Mouse (Mus musculus): Measurements from ENCODE around the gene Gm48552. TPM values are rescaled to one million over a fixed set of nuclear protein-coding genes. Genes with fewer than 3 reads are reported as not detected.

Gm48552 gene
- polyA plus RNA-seq, 1 experiment from 2014 or later, result 0.91 TPM

- Histone ChIP-seq H3K9me3 (replicated peaks) (no peaks in the 10 kb centered on the region), H3K4me2 (peak overlapping the region; percentile 66), H3K9ac (peak overlapping the region; percentile 41), H3K27me3 (no peaks in the 10 kb centered on the region), H3K4me1 (replicated peaks) (peaks cover 85% of the 10 kb centered on the region), H3K4me3 (peak overlapping the region; percentile 34), H3K36me3 (peaks cover 7% of the 10 kb centered on the region; the same call in 1 of the 2 replicates), H3K27ac (peak overlapping the region; percentile 48)
- WGBS, result 57% methylated on average over 12 of the region's 12 CpGs
- peak; percentile 7; the same call in 1 of the 2 replicates for ATAC-seq (replicated peaks; ENCODE audit: insufficient number of reproducible peaks, insufficient read depth, low FRiP score, low read depth)
Observed at GRCm38 (mm10) chr10:81417227-81418215, 28.7 kb downstream of the Gm48552 start.

- peaks cover 7% of the 10 kb centered on the region; the same call in 1 of the 2 replicates for H3K36me3 ChIP-seq
- no peak overlapping the region for H3K27ac ChIP-seq
- no peaks in the 10 kb centered on the region for H3K9me3 ChIP-seq (replicated peaks)
- H3K27me3 ChIP-seq, result no peaks in the 10 kb centered on the region
- ATAC-seq (replicated peaks; ENCODE audit: insufficient number of reproducible peaks, insufficient read depth, low FRiP score, low read depth), result no peak
- WGBS, result 46% methylated on average over 11 of the region's 11 CpGs
- H3K4me1 ChIP-seq (replicated peaks), result peaks cover 78% of the 10 kb centered on the region
- no peak overlapping the region for H3K4me3 ChIP-seq
- no peak overlapping the region for H3K4me2 ChIP-seq
- H3K9ac ChIP-seq, result 0 out of 2 replicates have a peak overlapping the region, but pooled peaks have one; percentile 8
Observed at GRCm38 (mm10) chr10:81418216-81419070, 29.6 kb downstream of the Gm48552 start.

- Histone ChIP-seq H3K4me2 (no peak overlapping the region), H3K36me3 (peaks cover 7% of the 10 kb centered on the region; the same call in 1 of the 2 replicates), H3K27ac (no peak overlapping the region), H3K9ac (no peak overlapping the region), H3K4me1 (replicated peaks) (peaks cover 78% of the 10 kb centered on the region), H3K9me3 (replicated peaks) (no peaks in the 10 kb centered on the region), H3K27me3 (no peaks in the 10 kb centered on the region), H3K4me3 (no peak overlapping the region)
- ATAC-seq (replicated peaks; ENCODE audit: insufficient number of reproducible peaks, insufficient read depth, low FRiP score, low read depth), result no peak
- WGBS, result 92% methylated on average over 10 of the region's 10 CpGs
Observed at GRCm38 (mm10) chr10:81419111-81419928, 30.5 kb downstream of the Gm48552 start.

GRCm38 (mm10) chr10:81420191-81420767, 31.5 kb downstream of the Gm48552 start:
- ATAC-seq (replicated peaks; ENCODE audit: insufficient number of reproducible peaks, insufficient read depth, low FRiP score, low read depth), result no peak
- H3K27ac ChIP-seq, result no peak overlapping the region
- H3K4me3 ChIP-seq, result no peak overlapping the region
- no peak overlapping the region for H3K9ac ChIP-seq
- H3K9me3 ChIP-seq (replicated peaks), result no peaks in the 10 kb centered on the region
- H3K4me1 ChIP-seq (replicated peaks), result peaks cover 78% of the 10 kb centered on the region
- H3K4me2 ChIP-seq, result no peak overlapping the region
- 84% methylated on average over 40 of the region's 40 CpGs for WGBS
- H3K27me3 ChIP-seq, result no peaks in the 10 kb centered on the region
- peaks cover 7% of the 10 kb centered on the region; the same call in 1 of the 2 replicates for H3K36me3 ChIP-seq

- H3K9ac ChIP-seq, result no peak overlapping the region
- no peaks in the 10 kb centered on the region for H3K9me3 ChIP-seq (replicated peaks)
- no peak overlapping the region for H3K4me2 ChIP-seq
- no peak overlapping the region for H3K27ac ChIP-seq
- no peak overlapping the region for H3K4me3 ChIP-seq
- 83% methylated on average over 4 of the region's 4 CpGs for WGBS
- ATAC-seq (replicated peaks; ENCODE audit: insufficient number of reproducible peaks, insufficient read depth, low FRiP score, low read depth), result no peak
- H3K4me1 ChIP-seq (replicated peaks), result peaks cover 76% of the 10 kb centered on the region
- H3K36me3 ChIP-seq, result peaks cover 7% of the 10 kb centered on the region; the same call in 1 of the 2 replicates
- H3K27me3 ChIP-seq, result no peaks in the 10 kb centered on the region
Observed at GRCm38 (mm10) chr10:81421041-81421796, 32.4 kb downstream of the Gm48552 start.

GRCm38 (mm10) chr10:81421797-81422100, 32.9 kb downstream of the Gm48552 start:
- H3K36me3 ChIP-seq, result peaks cover 7% of the 10 kb centered on the region; the same call in 1 of the 2 replicates
- no peak overlapping the region for H3K4me3 ChIP-seq
- H3K9me3 ChIP-seq (replicated peaks), result no peaks in the 10 kb centered on the region
- ATAC-seq (replicated peaks; ENCODE audit: insufficient number of reproducible peaks, insufficient read depth, low FRiP score, low read depth), result no peak
- H3K27me3 ChIP-seq, result no peaks in the 10 kb centered on the region
- 74% methylated on average over 5 of the region's 5 CpGs for WGBS
- no peak overlapping the region for H3K27ac ChIP-seq
- H3K4me2 ChIP-seq, result no peak overlapping the region
- H3K4me1 ChIP-seq (replicated peaks), result peaks cover 75% of the 10 kb centered on the region
- no peak overlapping the region for H3K9ac ChIP-seq

GRCm38 (mm10) chr10:81422191-81422590, 33.4 kb downstream of the Gm48552 start:
- no peaks in the 10 kb centered on the region for H3K27me3 ChIP-seq

GRCm38 (mm10) chr10:81422661-81423217, 33.9 kb downstream of the Gm48552 start:
- Histone ChIP-seq H3K9me3 (replicated peaks) (no peaks in the 10 kb centered on the region), H3K27ac (no peak overlapping the region), H3K4me2 (no peak overlapping the region), H3K27me3 (no peaks in the 10 kb centered on the region), H3K4me3 (no peak overlapping the region), H3K4me1 (replicated peaks) (peaks cover 70% of the 10 kb centered on the region), H3K36me3 (peaks cover 7% of the 10 kb centered on the region; the same call in 1 of the 2 replicates), H3K9ac (no peak overlapping the region)
- no peak for ATAC-seq (replicated peaks; ENCODE audit: insufficient number of reproducible peaks, insufficient read depth, low FRiP score, low read depth)
- WGBS, result 79% methylated on average over 3 of the region's 3 CpGs

More at GRCm38 (mm10) chr10:81422191-81422590, 33.4 kb downstream of the Gm48552 start:
- H3K36me3 ChIP-seq, result peaks cover 7% of the 10 kb centered on the region; the same call in 1 of the 2 replicates
- no peak for ATAC-seq (replicated peaks; ENCODE audit: insufficient number of reproducible peaks, insufficient read depth, low FRiP score, low read depth)
- H3K27ac ChIP-seq, result no peak overlapping the region
- no peaks in the 10 kb centered on the region for H3K9me3 ChIP-seq (replicated peaks)
- peaks cover 72% of the 10 kb centered on the region for H3K4me1 ChIP-seq (replicated peaks)
- H3K4me2 ChIP-seq, result no peak overlapping the region
- 73% methylated on average over 6 of the region's 6 CpGs for WGBS
- no peak overlapping the region for H3K4me3 ChIP-seq
- H3K9ac ChIP-seq, result no peak overlapping the region

- Histone ChIP-seq H3K27me3 (no peaks in the 10 kb centered on the region), H3K36me3 (peaks cover 7% of the 10 kb centered on the region; the same call in 1 of the 2 replicates), H3K4me3 (peak overlapping the region; percentile 87; the same call in 1 of the 2 replicates), H3K9me3 (replicated peaks) (no peaks in the 10 kb centered on the region), H3K9ac (peak overlapping the region; percentile 37; the same call in 1 of the 2 replicates), H3K4me1 (replicated peaks) (peaks cover 61% of the 10 kb centered on the region), H3K27ac (peak overlapping the region; percentile 77), H3K4me2 (peak overlapping the region; percentile 93)
- ATAC-seq (replicated peaks; ENCODE audit: insufficient number of reproducible peaks, insufficient read depth, low FRiP score, low read depth), result no peak
- WGBS, result 63% methylated on average over 4 of the region's 4 CpGs
Observed at GRCm38 (mm10) chr10:81423476-81424245, 34.9 kb downstream of the Gm48552 start.

Measured in heart, embryonic 15.5 days (tissue).